In genomic region chr6:78515777-78516446, GRCm38 (mm10) we compare ENCODE assay signal across 11 mouse cellular contexts. TPM values are rescaled to one million over a fixed set of nuclear protein-coding genes. Genes with fewer than 3 reads are reported as not detected.
DNase-seq lines count a peak whose midpoint lies in the region; ATAC-seq and TF ChIP-seq lines count a peak whose summit lies in the region.
"Had no signal": no experiment of that assay in that cellular context is flagged by ENCODE, and none has a peak within 500 bp of the region (broad histone marks: within the 10 kb centered on the region; RNA-seq: fewer than 3 reads in every experiment).

No protein-coding gene starts in this region.

- intact Hi-C loops in left cerebral cortex, adult 2 months (cut with DNase I), result no loop called here
- intact Hi-C loops in gastrocnemius, postnatal 14 days (cut with DNase I; ENCODE audit: low total_unique reads), result no loop called here

- no peak overlapping the region for H3K9ac ChIP-seq in forebrain, postnatal 0 days
- no peak overlapping the region for H3K9ac ChIP-seq in forebrain, embryonic 11.5 days (ENCODE audit: low read length)

- H3K36me3 ChIP-seq in forebrain, postnatal 0 days (ENCODE audit: insufficient read depth), result no peaks in the 10 kb centered on the region
- H3K36me3 ChIP-seq in forebrain, embryonic 11.5 days (ENCODE audit: control insufficient read depth, insufficient read depth, low read length), result no peaks in the 10 kb centered on the region

- ATAC-seq in forebrain, postnatal 0 days, result no peak
- ATAC-seq in forebrain, embryonic 11.5 days (replicated peaks; ENCODE audit: low FRiP score), result no peak

- TF ChIP-seq CTCF in forebrain, postnatal 0 days (IDR thresholded peaks at IDR 0.05; ENCODE audit: low read depth), result peak; percentile 66
- peak; percentile 71 for TF ChIP-seq CTCF in left cerebral cortex, adult 2 months (IDR thresholded peaks at IDR 0.05)

- no peaks in the 10 kb centered on the region for H3K9me3 ChIP-seq in forebrain, postnatal 0 days (ENCODE audit: low read length)
- H3K9me3 ChIP-seq in forebrain, embryonic 11.5 days (ENCODE audit: control insufficient read depth, low read length), result no peaks in the 10 kb centered on the region

- no peaks in the 10 kb centered on the region for H3K27me3 ChIP-seq in forebrain, postnatal 0 days (ENCODE audit: insufficient read depth, low read length)
- H3K27me3 ChIP-seq in forebrain, embryonic 11.5 days (ENCODE audit: control insufficient read depth, insufficient read depth, low read length), result no peaks in the 10 kb centered on the region

- H3K27ac ChIP-seq in forebrain, postnatal 0 days (ENCODE audit: low read depth, low read length), result no peak overlapping the region
- no peak overlapping the region for H3K27ac ChIP-seq in forebrain, embryonic 11.5 days (ENCODE audit: low read depth, low read length)
- H3K27ac ChIP-seq in left cerebral cortex, adult 2 months, result no peak overlapping the region

- no peak overlapping the region for H3K4me2 ChIP-seq in forebrain, postnatal 0 days (ENCODE audit: low read depth)
- H3K4me2 ChIP-seq in forebrain, embryonic 11.5 days (ENCODE audit: low read depth, low read length, severe bottlenecking), result no peak overlapping the region

- DNase-seq in forebrain, postnatal 0 days, result peak; percentile 58
- DNase-seq in forebrain, embryonic 11.5 days (ENCODE audit: low spot score), result no peak
- DNase-seq in left cerebral cortex, adult 2 months (ENCODE audit: extremely low spot score in 1 of 2, low spot score in 2 of 2), result peak in 1 of 2 experiments; percentile 13
- no peak for DNase-seq in left cerebral cortex, adult 11 months (ENCODE audit: low spot score)
- peak; percentile 10 for DNase-seq in NIH3T3 (ENCODE audit: low read depth)
- peak; percentile 17 to 34 for DNase-seq in cerebellum, postnatal 36 days
- DNase-seq in spleen, postnatal 36 days (ENCODE audit: low spot score in 2 of 2), result no peak
- DNase-seq in gastrocnemius, postnatal 14 days, result no peak
- DNase-seq: heart, adult 18-20 months had no signal

- no peaks in the 10 kb centered on the region for H3K4me1 ChIP-seq in forebrain, postnatal 0 days (ENCODE audit: insufficient read depth)
- H3K4me1 ChIP-seq in forebrain, embryonic 11.5 days (replicated peaks; ENCODE audit: control insufficient read depth, insufficient read depth, low read length), result no peaks in the 10 kb centered on the region

- WGBS in forebrain, postnatal 0 days, result 49% methylated on average over 3 of the region's 3 CpGs
- 63% methylated on average over 3 of the region's 3 CpGs for WGBS in forebrain, embryonic 11.5 days

- no peak overlapping the region for H3K4me3 ChIP-seq in forebrain, postnatal 0 days (ENCODE audit: low read depth, low read length)
- no peak overlapping the region for H3K4me3 ChIP-seq in forebrain, embryonic 11.5 days (ENCODE audit: low read depth, low read length)
- no peak overlapping the region for H3K4me3 ChIP-seq in left cerebral cortex, adult 2 months

RNA-seq across cellular contexts. Expression of gene Reg3g, which starts 47.2 kb away (rescaled TPM):
- total RNA-seq in forebrain, postnatal 0 days (2014; rRNA removed), result not detected in 2 replicates
- not detected in 2 replicates for polyA plus RNA-seq in forebrain, postnatal 0 days (2015; fragmentation: Nextera tagmentation; extraction: Ambion mirVana)
- polyA plus RNA-seq in forebrain, embryonic 11.5 days (2014; fragmentation: Nextera tagmentation; extraction: Ambion mirVana), result not detected in 2 replicates
- not detected for total RNA-seq in left cerebral cortex, adult 2 months (2021)
- not detected for total RNA-seq in gastrocnemius, postnatal 14 days (2021)
- total RNA-seq: left cerebral cortex, postnatal 10 days had no signal
- polyA plus RNA-seq: intestine, embryonic 14.5 days had no signal

Comparison
In these comparisons a context has a peak if more than half of its experiments do, and no peak if none do; other contexts are left out.
1. DNase-seq: peak in forebrain, postnatal 0 days (single experiment), NIH3T3 (single experiment) and cerebellum, postnatal 36 days (2 of 2); none in forebrain, embryonic 11.5 days (single experiment), left cerebral cortex, adult 11 months (single experiment), spleen, postnatal 36 days (0 of 2) and gastrocnemius, postnatal 14 days (single experiment).